Mouse (Mus musculus) layer of hippocampus, postnatal 10 days (tissue): ENCODE measurements at regions not wholly inside any gene's neighbourhood (a gene's known extent, or its start where the extent isn't known, plus 50 kb on each side); places are given as distances from the start of the nearest gene placed in this dataset.

ENCODE experiments used
- DNase-seq, 2 experiments: peaks; one replicate each; pipeline ENCODE4 v3.0.0; 2021; ENCODE audit warnings: low spot score in 2 of 2

DNA sequence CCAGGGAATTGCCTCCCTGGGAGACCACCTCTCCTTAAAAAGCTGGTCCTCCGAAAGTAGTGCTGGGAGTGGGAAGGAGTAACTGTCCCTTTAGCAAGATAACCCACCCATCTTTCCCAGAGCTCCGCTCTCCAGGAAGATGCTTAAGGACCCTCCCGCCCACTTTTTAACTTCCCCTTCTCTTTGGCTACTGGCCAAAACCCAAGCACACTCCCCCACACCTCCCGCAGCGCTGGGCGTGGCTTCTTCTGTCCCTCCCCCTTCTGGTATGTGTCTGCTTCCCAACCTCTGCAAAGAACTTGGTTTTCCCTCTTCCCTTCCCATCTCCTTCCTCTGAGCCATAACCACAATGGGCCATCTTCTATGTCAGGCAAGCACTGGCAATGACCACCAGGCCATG, 85.4 kb downstream of the Rpap3 start:
- no peak for DNase-seq

GRCm38 (mm10) chr15:97619764-97620163, 85.9 kb downstream of the Rpap3 start:
- no peak for DNase-seq

DNA sequence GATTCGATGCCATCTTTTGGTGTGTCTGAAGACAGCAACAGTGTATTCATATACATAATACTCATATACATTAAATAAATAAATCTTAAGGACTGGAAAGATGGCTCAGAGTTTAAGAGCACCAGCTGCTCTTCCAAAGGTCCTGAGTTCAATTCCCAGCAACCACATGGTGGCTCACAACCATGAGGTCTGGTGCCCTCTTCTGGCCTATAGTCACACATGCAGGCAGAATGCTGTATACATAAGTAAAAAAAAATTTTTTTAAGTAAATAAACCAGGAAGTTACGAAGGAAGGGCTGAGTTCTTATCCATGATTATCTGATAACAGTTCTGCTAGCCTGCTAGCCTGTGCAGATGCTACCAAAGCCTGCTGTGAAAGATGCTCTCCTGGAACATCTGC, 93.3 kb downstream of the Rpap3 start:
- no peak for DNase-seq

- DNase-seq = no peak
Observed at GRCm38 (mm10) chr15:97610767-97611166, 94.9 kb downstream of the Rpap3 start.

- DNase-seq = no peak
Observed at GRCm38 (mm10) chr15:97609496-97609895, 96.1 kb downstream of the Rpap3 start.

DNA sequence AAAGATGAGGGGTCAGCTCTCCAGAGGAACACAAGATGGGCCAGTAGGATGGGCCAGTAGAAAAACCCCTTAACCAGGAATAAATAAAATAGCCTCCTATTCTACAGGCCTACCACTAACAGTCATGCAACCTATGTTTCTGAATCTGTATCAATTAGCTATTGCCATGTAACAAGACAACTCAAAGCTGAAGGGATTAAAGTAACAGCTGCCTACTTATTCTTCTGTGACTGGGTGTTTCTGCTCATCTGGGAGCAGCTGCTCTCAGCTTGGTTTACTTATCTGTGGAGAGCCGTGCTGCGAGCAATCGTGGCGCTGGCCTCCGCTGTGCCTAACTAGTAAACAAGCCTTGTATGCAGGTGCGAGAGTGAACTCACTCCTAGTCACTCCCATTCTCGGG, 97.0 kb downstream of the Rpap3 start:
- no peak for DNase-seq

- DNase-seq = no peak
Observed at GRCm38 (mm10) chr15:97607617-97608206, 97.9 kb downstream of the Rpap3 start.

GRCm38 (mm10) chr15:97606630-97607381, 98.8 kb downstream of the Rpap3 start:
- peak; percentile 58 to 64 for DNase-seq

GRCm38 (mm10) chr15:97606232-97606629, 99.4 kb downstream of the Rpap3 start:
- no peak for DNase-seq

- DNase-seq = no peak
Observed at GRCm38 (mm10) chr15:97605791-97606190, 99.8 kb downstream of the Rpap3 start.

GRCm38 (mm10) chr15:97603492-97603891, 102.1 kb downstream of the Rpap3 start:
- no peak for DNase-seq

GRCm38 (mm10) chr15:97598270-97598669, 107.4 kb downstream of the Rpap3 start:
- no peak for DNase-seq

DNA sequence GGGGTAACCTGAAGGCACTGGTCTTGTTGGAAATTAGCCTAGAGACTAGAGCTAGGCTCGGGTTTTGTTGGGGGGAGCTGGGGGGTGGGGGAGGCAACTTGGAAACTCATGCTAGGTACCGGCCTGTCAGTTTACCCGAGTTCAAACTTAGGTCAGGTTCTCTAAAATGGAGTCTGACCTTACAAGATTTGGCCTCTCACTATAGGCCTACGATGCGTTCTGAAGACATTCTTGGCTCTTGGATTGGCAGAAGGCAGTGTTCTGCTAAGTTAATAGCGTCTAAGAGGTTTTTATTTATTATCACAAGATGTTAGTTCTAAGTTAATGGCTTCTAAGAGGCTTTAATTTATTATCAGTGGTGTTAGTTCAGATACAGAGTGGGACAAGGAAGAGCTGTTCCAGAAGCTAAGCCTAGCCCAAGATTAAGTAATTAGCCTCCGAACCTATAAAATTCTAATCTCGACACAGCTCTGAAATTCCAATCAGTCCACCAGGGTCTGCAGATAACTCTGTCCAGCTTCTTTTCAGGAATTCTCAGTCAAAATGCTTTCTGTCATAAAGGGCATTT, 109.0 kb downstream of the Rpap3 start:
- DNase-seq = no peak

DNA sequence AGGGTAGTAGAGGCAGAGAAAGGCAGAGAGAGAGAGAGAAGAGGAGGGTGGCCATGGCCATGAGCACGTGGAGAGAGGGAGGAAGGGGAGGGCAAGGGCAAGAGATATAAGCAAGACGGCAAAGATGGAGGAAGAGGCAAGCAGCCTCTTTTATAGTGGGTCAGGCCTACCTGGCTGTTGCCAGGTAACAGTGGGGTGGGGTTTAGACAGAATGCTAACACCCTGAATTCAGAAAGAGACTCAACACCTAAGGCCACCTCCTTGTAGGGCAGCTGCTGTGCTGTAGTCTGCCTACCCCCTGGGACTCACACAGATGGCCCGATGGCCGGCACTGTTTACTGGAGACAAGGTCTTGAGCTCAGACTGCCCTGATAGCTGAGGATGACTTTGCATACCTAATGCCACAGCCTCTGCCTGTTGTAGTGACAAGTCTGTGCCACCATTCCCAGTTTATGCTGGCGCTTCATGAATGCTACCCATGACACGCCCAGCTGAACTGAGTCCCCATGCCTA, 110.3 kb downstream of the Rpap3 start:
- DNase-seq = no peak

- no peak for DNase-seq
Observed at GRCm38 (mm10) chr15:97593781-97594600, 111.6 kb downstream of the Rpap3 start.

- no peak for DNase-seq
Observed at GRCm38 (mm10) chr15:97592786-97593185, 112.8 kb downstream of the Rpap3 start.

- no peak for DNase-seq
Observed at GRCm38 (mm10) chr15:97591406-97591805, 114.2 kb downstream of the Rpap3 start.

DNA sequence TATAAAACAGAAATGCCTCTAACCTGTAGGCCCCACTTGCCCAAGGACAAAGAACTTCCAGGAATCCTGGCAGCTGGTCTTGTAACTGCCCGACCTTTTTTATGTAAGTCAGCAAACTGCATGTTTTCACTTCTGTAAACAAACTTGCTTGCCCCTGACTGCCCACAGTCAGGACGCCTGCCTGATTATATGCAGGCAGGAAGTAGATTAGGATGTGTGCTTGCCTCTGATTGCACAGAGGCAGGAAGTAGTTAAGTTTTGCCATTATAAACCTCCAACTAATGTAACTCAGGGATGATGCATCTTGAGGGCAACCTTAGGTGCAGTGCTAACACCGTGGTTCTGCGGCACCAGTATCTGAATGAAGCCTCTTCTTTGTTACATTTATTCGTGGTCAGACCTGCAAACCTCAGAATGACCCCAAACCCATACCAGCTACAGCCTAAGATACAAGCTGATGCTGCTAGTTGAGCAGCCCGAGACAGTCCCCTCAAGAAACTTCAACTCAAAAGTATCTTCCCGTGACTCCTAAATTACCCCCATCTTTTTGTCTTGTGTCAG, 114.8 kb downstream of the Rpap3 start:
- no peak for DNase-seq

- no peak for DNase-seq
Observed at GRCm38 (mm10) chr15:97587571-97588205, 117.9 kb downstream of the Rpap3 start.

DNA sequence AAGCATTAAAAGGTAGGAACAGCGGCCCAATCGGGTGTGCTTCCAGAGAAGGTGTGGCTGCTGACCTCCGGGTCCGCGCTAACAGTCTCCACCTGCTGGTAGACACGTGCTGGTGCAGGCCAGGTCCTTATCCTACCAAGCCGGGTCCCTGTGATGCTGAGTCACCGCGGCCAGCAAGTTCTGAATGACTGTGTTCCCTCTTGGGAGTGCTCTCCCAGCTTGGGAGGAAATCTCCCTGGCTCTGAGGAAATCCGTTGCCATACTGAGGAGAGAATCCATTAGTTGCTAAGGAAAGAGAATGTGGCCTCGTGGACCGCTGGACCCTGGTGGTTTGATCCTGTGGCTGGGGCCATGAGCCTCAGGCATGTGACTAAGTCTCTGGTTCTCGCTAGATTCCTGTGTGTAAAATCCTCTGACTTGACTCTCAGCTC, 123.9 kb downstream of the Rpap3 start:
- DNase-seq = peak; percentile 75

DNA sequence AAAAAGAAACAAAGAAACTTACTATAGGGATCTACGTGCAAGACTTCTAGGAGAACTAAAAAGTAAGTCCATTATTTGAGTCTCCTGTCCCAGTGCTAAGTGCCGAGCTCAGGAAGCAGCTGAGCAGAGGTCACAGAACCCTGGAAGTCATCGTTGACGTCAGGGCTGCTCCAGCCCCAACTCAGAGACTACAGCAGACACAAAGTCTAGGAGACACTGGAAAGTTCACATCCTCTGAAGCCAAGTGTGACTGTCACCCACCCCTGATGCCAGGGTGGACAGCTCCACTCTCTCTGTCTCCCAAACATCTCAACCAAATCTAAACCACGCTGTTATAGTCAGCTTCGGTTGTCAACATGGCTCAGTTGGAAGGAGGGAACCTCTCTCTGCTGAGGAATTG, 124.9 kb downstream of the Rpap3 start:
- no peak for DNase-seq
